ENCODE assay signal across 18 mouse cellular contexts in the genomic region with DNA sequence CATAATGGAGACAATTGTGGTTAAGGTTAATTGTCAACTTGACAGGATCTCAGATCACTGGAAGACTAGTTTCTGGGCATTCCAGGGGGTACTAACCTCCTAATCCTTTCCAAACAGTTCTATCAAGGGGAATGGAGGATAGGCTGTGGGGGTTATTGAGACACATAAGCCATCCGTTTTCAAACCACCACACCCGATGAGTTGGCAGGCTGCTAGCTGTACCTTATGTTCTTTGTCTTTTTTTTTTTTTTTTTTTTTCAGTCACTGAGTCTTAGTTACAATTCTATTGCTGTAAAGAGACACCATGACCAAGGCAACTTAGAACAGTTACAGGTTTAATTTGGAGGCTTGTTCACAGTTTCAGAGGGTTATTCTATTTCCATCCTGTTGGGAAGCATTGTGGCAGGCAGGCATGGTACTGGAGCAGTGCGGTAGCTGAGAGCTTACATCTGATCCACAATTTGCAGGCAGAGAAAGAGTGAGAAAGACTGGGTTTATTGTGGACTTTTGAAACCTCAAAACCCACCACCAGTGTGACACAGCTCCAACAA. TPM values are rescaled to one million over a fixed set of nuclear protein-coding genes. Genes with fewer than 3 reads are reported as not detected.
A peak's percentile ranks its signal among the peaks of the same experiment; 100 is the strongest.
DNase-seq lines count a peak whose midpoint lies in the region; TF ChIP-seq lines count a peak whose summit lies in the region.
"Had no signal": no experiment of that assay in that cellular context is flagged by ENCODE, and none has a peak within 500 bp of the region (broad histone marks: within the 10 kb centered on the region; RNA-seq: fewer than 3 reads in every experiment).

No protein-coding gene starts in this region.

- H3K36me3 ChIP-seq in testis, adult 2 months (ENCODE audit: control insufficient read depth, insufficient read depth, low read length), result no peaks in the 10 kb centered on the region
- no peaks in the 10 kb centered on the region for H3K36me3 ChIP-seq in kidney, adult 2 months (ENCODE audit: control insufficient read depth, insufficient read depth, low read length)
- H3K36me3 ChIP-seq: embryonic facial prominence, embryonic 12.5 days; intestine, embryonic 15.5 days had no signal

- TF ChIP-seq POLR2A in testis, adult 2 months (IDR thresholded peaks at IDR 0.05; ENCODE audit: control insufficient read depth, low read depth, low read length), result no peak
- TF ChIP-seq POLR2A in kidney, adult 2 months (IDR thresholded peaks at IDR 0.05; ENCODE audit: low read depth, low read length), result no peak

- DNase-seq in cerebellum, adult 18-20 months, result peak; percentile 28 to 34
- no peak for DNase-seq in cerebellum, postnatal 36 days
- DNase-seq in cerebellum, postnatal 25 days, result peak; percentile 11 to 42
- DNase-seq in cerebellum, postnatal 4 days (ENCODE audit: low spot score in 2 of 2), result no peak
- no peak for DNase-seq in testis, postnatal 10 days (ENCODE audit: low spot score)
- DNase-seq in kidney, adult 2 months, result no peak
- no peak for DNase-seq in left cerebral cortex, postnatal 4 days
- DNase-seq: adrenal gland, adult 2 months; adrenal gland, postnatal 25 days; gastrocnemius, adult 2 months; gastrocnemius, postnatal 25 days had no signal

- H3K27ac ChIP-seq in testis, adult 2 months (ENCODE audit: control insufficient read depth, insufficient read depth, low read depth, low read length), result no peak overlapping the region
- H3K27ac ChIP-seq in kidney, adult 2 months (ENCODE audit: insufficient read depth, low read depth, low read length), result no peak overlapping the region
- H3K27ac ChIP-seq: embryonic facial prominence, embryonic 12.5 days; forebrain, embryonic 12.5 days; gastrocnemius, adult 2 months; hindbrain, embryonic 10.5 days; hindbrain, embryonic 14.5 days; intestine, embryonic 15.5 days had no signal

- no peak for TF ChIP-seq CTCF in testis, adult 2 months (IDR thresholded peaks at IDR 0.05; ENCODE audit: control insufficient read depth, insufficient read depth, insufficient replicate concordance, low read depth, low read length)
- TF ChIP-seq CTCF in kidney, adult 2 months (conservative IDR thresholded peaks at IDR 0.05; ENCODE audit: insufficient read depth, insufficient read length, low read depth, low read length), result no peak

- no peaks in the 10 kb centered on the region for H3K4me1 ChIP-seq in testis, adult 2 months (ENCODE audit: control insufficient read depth, insufficient read depth, low read length)
- H3K4me1 ChIP-seq in kidney, adult 2 months (ENCODE audit: control insufficient read depth, insufficient read depth, low read length), result no peaks in the 10 kb centered on the region
- H3K4me1 ChIP-seq: forebrain, embryonic 12.5 days; hindbrain, embryonic 10.5 days; intestine, embryonic 15.5 days had no signal

- WGBS in kidney, adult 2 months, result 56% methylated on average over 3 of the region's 3 CpGs

- peak overlapping the region; percentile 46; the same call in 1 of the 2 replicates for H3K4me3 ChIP-seq in testis, adult 2 months (ENCODE audit: control insufficient read depth, low read depth, low read length)
- no peak overlapping the region for H3K4me3 ChIP-seq in kidney, adult 2 months (ENCODE audit: insufficient read depth, low read depth, low read length)
- H3K4me3 ChIP-seq: embryonic facial prominence, embryonic 12.5 days; forebrain, embryonic 12.5 days; gastrocnemius, adult 2 months; heart, embryonic 12.5 days; hindbrain, embryonic 10.5 days; intestine, embryonic 15.5 days had no signal

- intact Hi-C loops in left cerebral cortex, postnatal 4 days (cut with DNase I), result no loop called here

- no peaks in the 10 kb centered on the region for H3K27me3 ChIP-seq in testis, adult 2 months (ENCODE audit: control insufficient read depth, insufficient read depth, low read length)
- no peaks in the 10 kb centered on the region for H3K27me3 ChIP-seq in kidney, adult 2 months (replicated peaks; ENCODE audit: control insufficient read depth, insufficient read depth, low read length)
- H3K27me3 ChIP-seq: embryonic facial prominence, embryonic 12.5 days; forebrain, embryonic 12.5 days; heart, embryonic 12.5 days; intestine, embryonic 15.5 days had no signal

RNA-seq across cellular contexts. Expression of a gene that starts 14.5 kb away (rescaled TPM):
- polyA plus RNA-seq in testis, adult 2 months (2012; rRNA removed), result 13.1 and 13.2 TPM in 2 replicates
- polyA plus RNA-seq in kidney, adult 2 months (2012; rRNA removed), result 5.9 and 6.0 TPM in 2 replicates
- total RNA-seq in left cerebral cortex, postnatal 4 days (2021), result 10 to 100 TPM; 56.2 to 61.7 TPM

Comparison
In these comparisons a context has a peak if more than half of its experiments do, and no peak if none do; other contexts are left out.
1. DNase-seq: peak in cerebellum, adult 18-20 months (2 of 2) and cerebellum, postnatal 25 days (2 of 2); none in cerebellum, postnatal 36 days (0 of 2), cerebellum, postnatal 4 days (0 of 2), testis, postnatal 10 days (single experiment), kidney, adult 2 months (single experiment) and left cerebral cortex, postnatal 4 days (single experiment).